Mouse (Mus musculus) ES-Bruce4 (cell line): ENCODE measurements at regions not wholly inside any gene's neighbourhood (a gene's known extent, or its start where the extent isn't known, plus 50 kb on each side); places are given as distances from the start of the nearest gene placed in this dataset.
"Not testable (repeated sequence)": the region's sequence is repeated elsewhere in the genome, so short reads cannot be mapped to it uniquely, and the experiment has no call there.

Experiments
- H3K27ac ChIP-seq: 2 replicates; pipeline ENCODE4 v1.5.1; 2012; ENCODE audit warnings: low read length, inconsistent platforms; ENCODE audit not compliant: insufficient read depth
- H3K27me3 ChIP-seq: 2 replicates; pipeline ENCODE4 v1.6.1; 2012; ENCODE audit warnings: mild to moderate bottlenecking, low read length, inconsistent platforms; ENCODE audit not compliant: control insufficient read depth, poor library complexity, insufficient read depth, severe bottlenecking
- H3K36me3 ChIP-seq: 2 replicates; pipeline ENCODE4 v1.6.1; 2012; ENCODE audit warnings: inconsistent platforms, mild to moderate bottlenecking, low read length, moderate library complexity; ENCODE audit not compliant: control insufficient read depth, poor library complexity, insufficient read depth, severe bottlenecking
- H3K4me1 ChIP-seq: one replicate; pipeline ENCODE4 v1.8.1; 2011; ENCODE audit warnings: low read length; ENCODE audit not compliant: control insufficient read depth, insufficient read depth
- H3K4me3 ChIP-seq: 2 replicates; pipeline ENCODE4 v1.5.1; 2011; ENCODE audit warnings: low read depth, mild to moderate bottlenecking, low read length
- H3K9ac ChIP-seq: 2 replicates; pipeline ENCODE4 v1.6.1; 2012; ENCODE audit warnings: low read depth, mild to moderate bottlenecking, inconsistent platforms; ENCODE audit not compliant: poor library complexity, severe bottlenecking
- H3K9me3 ChIP-seq: replicated peaks from 2 replicates; pipeline ENCODE4 v1.6.1; 2012; ENCODE audit warnings: mild to moderate bottlenecking, low read length, inconsistent platforms; ENCODE audit not compliant: control insufficient read depth, poor library complexity, insufficient read depth, severe bottlenecking
- CTCF ChIP-seq: IDR thresholded peaks from one replicate; pipeline ENCODE4 v1.8.1; 2011; ENCODE audit warnings: low read depth, low read length
- EP300 ChIP-seq: IDR thresholded peaks from 2 replicates; pipeline ENCODE4 v1.6.1; 2011; ENCODE audit warnings: low read depth, low read length; ENCODE audit not compliant: insufficient read depth
- POLR2A ChIP-seq: IDR thresholded peaks from one replicate; pipeline ENCODE4 v1.8.1; 2011; ENCODE audit warnings: low read length; ENCODE audit not compliant: insufficient read depth

DNA sequence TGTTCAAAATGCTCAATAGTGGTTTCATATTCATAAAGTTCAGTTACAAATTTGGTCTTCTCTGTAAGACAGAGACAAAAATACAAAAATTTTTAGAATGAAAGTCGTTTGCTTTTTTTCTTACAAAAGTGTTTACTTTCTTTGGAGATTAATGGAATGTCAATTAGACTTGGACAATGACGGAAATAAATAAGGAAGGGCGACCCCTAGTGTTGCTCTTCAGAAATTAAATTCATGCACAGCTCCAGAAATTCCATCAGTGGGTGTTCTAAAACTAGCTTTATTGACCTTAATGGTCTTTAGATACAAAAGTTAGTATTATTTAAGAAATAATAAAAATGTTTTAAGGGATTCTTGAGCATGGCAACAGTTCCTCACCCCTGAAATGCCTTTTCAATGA is 141.8 kb upstream of the Lama2 start:
- no peaks in the 10 kb centered on the region for H3K9me3 ChIP-seq
- H3K4me1 ChIP-seq = no peaks in the 10 kb centered on the region
- TF ChIP-seq EP300 (no peak), CTCF (no peak), POLR2A (no peak)

DNA sequence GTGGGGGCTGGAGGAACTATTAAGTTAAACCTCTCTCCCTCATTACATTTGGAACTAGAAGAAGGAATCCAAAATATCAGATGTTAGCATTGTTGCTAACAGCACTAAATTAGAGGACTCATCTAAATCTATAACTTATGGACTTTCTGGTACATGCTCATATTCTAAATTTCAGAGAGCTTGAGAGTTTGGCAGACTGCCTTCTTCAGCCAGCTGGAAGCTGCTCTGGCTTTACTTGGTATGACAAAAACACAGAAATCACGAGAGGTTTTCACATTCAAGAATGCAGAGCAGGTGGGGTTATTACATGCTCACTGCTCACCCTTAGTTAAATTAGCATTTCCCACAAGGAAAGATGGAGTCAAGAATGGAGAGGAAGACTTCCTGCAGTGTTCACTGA is 182.8 kb upstream of the Lama2 start:
- H3K27ac ChIP-seq = no peak overlapping the region
- H3K4me3 ChIP-seq = no peak overlapping the region
- no peaks in the 10 kb centered on the region for H3K9me3 ChIP-seq
- no peaks in the 10 kb centered on the region for H3K36me3 ChIP-seq
- TF ChIP-seq CTCF (no peak), EP300 (no peak), POLR2A (no peak)
- H3K27me3 ChIP-seq = no peaks in the 10 kb centered on the region
- no peak overlapping the region for H3K9ac ChIP-seq
- no peaks in the 10 kb centered on the region for H3K4me1 ChIP-seq

More for the DNA sequence above, 141.8 kb upstream of the Lama2 start:
- Histone ChIP-seq H3K9ac (no peak overlapping the region), H3K4me3 (no peak overlapping the region), H3K27ac (no peak overlapping the region), H3K36me3 (no peaks in the 10 kb centered on the region), H3K27me3 (no peaks in the 10 kb centered on the region)

DNA sequence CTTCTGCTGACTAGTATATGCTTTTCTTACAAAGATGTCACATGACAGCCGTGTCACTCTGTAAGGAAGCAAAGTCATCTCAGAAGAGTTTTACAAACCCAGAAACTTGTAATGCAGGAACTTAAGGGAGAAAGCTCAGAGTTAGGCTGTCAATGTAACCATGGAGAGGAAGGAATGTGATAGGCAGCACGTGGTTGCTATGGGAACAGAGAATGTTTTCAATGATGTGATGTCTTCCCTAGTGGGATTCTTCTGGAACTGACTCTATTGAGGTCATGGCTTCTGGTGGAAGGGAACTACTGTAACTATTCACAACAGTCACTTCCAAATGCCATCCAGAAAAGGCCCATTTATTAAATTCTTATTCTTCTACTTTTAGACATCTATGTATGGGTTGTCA is 190.0 kb upstream of the Lama2 start:
- H3K36me3 ChIP-seq = no peaks in the 10 kb centered on the region
- TF ChIP-seq POLR2A (no peak), EP300 (no peak), CTCF (no peak)

DNA sequence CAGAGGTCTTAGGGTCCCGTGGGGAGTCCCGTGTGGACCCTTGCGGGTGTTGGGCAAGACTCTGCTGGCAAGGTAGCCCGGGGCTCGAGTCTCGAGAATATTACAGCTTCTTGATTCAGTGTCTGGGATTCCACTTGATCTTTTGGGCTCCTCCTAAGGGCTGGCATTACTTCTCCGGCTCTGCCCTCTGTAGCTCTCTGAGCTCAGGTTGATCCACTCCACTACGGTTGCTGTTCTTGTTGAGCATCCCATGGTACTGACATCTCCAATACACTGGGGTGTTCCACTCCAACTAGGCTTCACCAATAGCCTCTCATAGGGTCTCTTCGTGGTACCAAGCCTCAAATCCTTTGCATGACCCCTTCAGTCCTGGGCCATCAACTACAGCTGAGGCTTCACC is 206.1 kb upstream of the Lama2 start:
- not testable (repeated sequence) for H3K4me3 ChIP-seq, H3K27ac ChIP-seq, H3K9ac ChIP-seq, H3K36me3 ChIP-seq, H3K9me3 ChIP-seq, H3K4me1 ChIP-seq, H3K27me3 ChIP-seq

More for the DNA sequence above, 190.0 kb upstream of the Lama2 start:
- Histone ChIP-seq H3K9ac (no peak overlapping the region), H3K9me3 (no peaks in the 10 kb centered on the region), H3K4me3 (no peak overlapping the region), H3K27ac (no peak overlapping the region), H3K27me3 (no peaks in the 10 kb centered on the region), H3K4me1 (no peaks in the 10 kb centered on the region)

DNA sequence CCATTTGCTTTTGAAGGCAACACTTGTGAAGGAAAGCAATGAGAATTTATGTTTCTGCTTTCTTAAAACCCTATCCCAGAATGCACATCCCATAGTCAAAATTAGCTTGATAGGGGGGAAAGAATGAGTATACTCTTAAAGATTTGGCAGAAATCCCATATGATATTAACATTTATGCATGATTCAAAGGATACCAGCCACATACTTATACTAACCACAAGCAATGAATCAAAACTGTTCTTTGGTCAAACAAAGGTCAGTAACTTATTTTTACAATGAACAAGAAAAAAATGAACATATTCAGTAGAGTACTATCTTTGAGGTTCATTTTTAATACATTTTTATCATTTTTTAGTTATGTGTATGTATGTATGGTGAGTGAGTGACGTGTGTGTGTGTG is 208.8 kb upstream of the Lama2 start:
- no peak overlapping the region for H3K27ac ChIP-seq
- H3K36me3 ChIP-seq = no peaks in the 10 kb centered on the region
- H3K27me3 ChIP-seq = no peaks in the 10 kb centered on the region
- H3K9ac ChIP-seq = no peak overlapping the region
- peaks cover 3% of the 10 kb centered on the region; the same call in 1 of the 2 replicates for H3K9me3 ChIP-seq
- no peak for TF ChIP-seq CTCF
- TF ChIP-seq EP300 = no peak
- no peak for TF ChIP-seq POLR2A
- H3K4me1 ChIP-seq = no peaks in the 10 kb centered on the region
- H3K4me3 ChIP-seq = no peak overlapping the region

DNA sequence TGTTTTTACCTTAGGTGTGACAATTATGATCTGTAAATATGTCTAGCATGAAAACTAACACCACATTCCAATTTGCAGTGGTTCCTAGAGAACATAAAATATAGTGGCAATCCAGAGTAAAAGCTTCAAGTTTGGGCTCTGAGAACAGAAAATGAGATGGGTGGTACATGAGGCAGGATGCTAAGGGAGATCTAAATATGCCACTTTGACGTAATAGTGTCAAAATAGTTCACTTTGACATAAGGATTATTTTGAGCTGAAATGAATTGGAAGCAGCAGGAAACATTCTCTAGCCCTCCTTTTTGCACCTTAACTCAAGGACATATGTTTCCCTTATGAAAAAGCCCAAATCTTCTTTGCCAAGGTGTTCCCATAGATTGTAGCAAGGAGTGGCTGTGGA is 219.1 kb upstream of the Lama2 start:
- Histone ChIP-seq H3K4me1 (no peaks in the 10 kb centered on the region), H3K27me3 (no peaks in the 10 kb centered on the region), H3K27ac (no peak overlapping the region), H3K4me3 (no peak overlapping the region), H3K9me3 (no peaks in the 10 kb centered on the region), H3K9ac (no peak overlapping the region), H3K36me3 (no peaks in the 10 kb centered on the region)
- TF ChIP-seq CTCF (no peak), POLR2A (no peak), EP300 (no peak)
